Mouse (Mus musculus): ENCODE data around the gene Tmem176b.

GRCm38 (mm10) chr6:48787867-48788266 is 53.4 kb downstream of the Tmem176b start:
- TF ChIP-seq CTCF (IDR thresholded peaks at IDR 0.05; ENCODE audit: low read depth, low read length) (no peak), POLR2A (IDR thresholded peaks at IDR 0.05; ENCODE audit: extremely low read depth, insufficient read depth, low read length) (no peak)
